Mouse (Mus musculus) MEL (cell line): ENCODE results near the gene Lum.

Experiments
- CHD2 ChIP-seq: IDR thresholded peaks from 2 replicates; pipeline ENCODE4 v1.6.1; 2011; ENCODE audit warnings: low read length, improper control_type of control experiment
- CTCF ChIP-seq, 3 experiments: IDR thresholded peaks in 2 of 3; conservative IDR thresholded peaks in 1 of 3; 2 replicates each; pipeline ENCODE4 v1.5.1; 2011 to 2012; ENCODE audit warnings: low read length in 3 of 3, low read depth in 2 of 3, mild to moderate bottlenecking in 2 of 3, improper control_type of control experiment in 1 of 3, inconsistent platforms in 1 of 3, mixed read lengths in 1 of 3, moderate library complexity in 1 of 3; ENCODE audit not compliant: control insufficient read depth in 1 of 3, insufficient read depth in 1 of 3, poor library complexity in 1 of 3, severe bottlenecking in 1 of 3
- E2F4 ChIP-seq: IDR thresholded peaks from 2 replicates; pipeline ENCODE4 v1.6.1; 2011; ENCODE audit warnings: low read depth, low read length, improper control_type of control experiment, borderline replicate concordance
- EP300 ChIP-seq, 2 experiments: IDR thresholded peaks; 2 replicates each; pipeline ENCODE4 v1.6.1; 2011; ENCODE audit warnings: improper control_type of control experiment in 2 of 2, low read length in 2 of 2, low read depth in 1 of 2, mild to moderate bottlenecking in 1 of 2
- ETS1 ChIP-seq: IDR thresholded peaks from 2 replicates; pipeline ENCODE4 v1.6.1; 2012; ENCODE audit warnings: low read depth, mild to moderate bottlenecking, inconsistent platforms, low read length, improper control_type of control experiment, moderate library complexity
- GABPA ChIP-seq: IDR thresholded peaks from 2 replicates; pipeline ENCODE4 v1.6.1; 2012; ENCODE audit warnings: low read depth, mild to moderate bottlenecking, inconsistent platforms, low read length, improper control_type of control experiment, moderate library complexity
- KAT2A ChIP-seq: conservative IDR thresholded peaks from 2 replicates; pipeline ENCODE4 v1.6.1; 2012; ENCODE audit warnings: low read depth, low read length, improper control_type of control experiment, inconsistent platforms
- MYB ChIP-seq: IDR thresholded peaks from 2 replicates; pipeline ENCODE4 v1.6.1; 2011; ENCODE audit warnings: mild to moderate bottlenecking, low read depth, low read length, improper control_type of control experiment
- POLR2A ChIP-seq, 2 experiments: IDR thresholded peaks; 2 replicates each; pipeline ENCODE4 v1.6.1; 2011 to 2012; ENCODE audit warnings: low read length in 2 of 2, mild to moderate bottlenecking in 2 of 2, control low read depth in 1 of 2, improper control_type of control experiment in 1 of 2, low read depth in 1 of 2, moderate library complexity in 1 of 2; ENCODE audit not compliant: control insufficient read depth in 1 of 2, insufficient read depth in 1 of 2, poor library complexity in 1 of 2
- TBP ChIP-seq: IDR thresholded peaks from 2 replicates; pipeline ENCODE4 v1.8.0; 2011; ENCODE audit warnings: low read depth, low read length, improper control_type of control experiment
- TCF12 ChIP-seq: IDR thresholded peaks from 2 replicates; pipeline ENCODE4 v1.6.1; 2014; ENCODE audit warnings: low read depth, mild to moderate bottlenecking, inconsistent platforms, low read length, improper control_type of control experiment, moderate library complexity
- USF2 ChIP-seq, 2 experiments: IDR thresholded peaks; 2 replicates each; pipeline ENCODE4 v1.6.1; 2011 to 2012; ENCODE audit warnings: improper control_type of control experiment in 2 of 2, low read length in 2 of 2, borderline replicate concordance in 1 of 2, inconsistent platforms in 1 of 2, low read depth in 1 of 2, mild to moderate bottlenecking in 1 of 2; ENCODE audit not compliant: insufficient read depth in 1 of 2
- ZC3H11A ChIP-seq: IDR thresholded peaks from 2 replicates; pipeline ENCODE4 v1.6.1; 2012; ENCODE audit warnings: low read depth, mild to moderate bottlenecking, inconsistent platforms, low read length, improper control_type of control experiment
- ZNF384 ChIP-seq: IDR thresholded peaks from 2 replicates; pipeline ENCODE4 v1.6.1; 2012; ENCODE audit warnings: low read depth, mild to moderate bottlenecking, inconsistent platforms, low read length, improper control_type of control experiment

GRCm38 (mm10) chr10:97547740-97548139 lies 17.2 kb upstream of the Lum start:
- TF ChIP-seq MYB = no peak
- TF ChIP-seq POLR2A (IDR thresholded peaks at IDR 0.05; ENCODE audit: control insufficient read depth in 1 of 2, insufficient read depth in 1 of 2, low read depth in 1 of 2, low read length in 2 of 2, poor library complexity in 1 of 2) = no peak
- TF ChIP-seq ZC3H11A = no peak
- TF ChIP-seq ETS1 = no peak
- TF ChIP-seq CTCF (IDR thresholded peaks at IDR 0.05 in 2 of 3, conservative IDR thresholded peaks at IDR 0.05 in 1 of 3; ENCODE audit: control insufficient read depth in 1 of 3, insufficient read depth in 1 of 3, low read depth in 2 of 3, low read length in 3 of 3, poor library complexity in 1 of 3, severe bottlenecking in 1 of 3) = no peak
- no peak for TF ChIP-seq TBP
- no peak for TF ChIP-seq TCF12
- TF ChIP-seq ZNF384 = no peak
- no peak for TF ChIP-seq GABPA
- TF ChIP-seq E2F4 = no peak
- TF ChIP-seq EP300 (IDR thresholded peaks at IDR 0.05; ENCODE audit: low read depth in 1 of 2, low read length in 2 of 2) = no peak
- TF ChIP-seq KAT2A = no peak
- no peak for TF ChIP-seq CHD2
- no peak for TF ChIP-seq USF2 (IDR thresholded peaks at IDR 0.05; ENCODE audit: borderline replicate concordance in 1 of 2, insufficient read depth in 1 of 2, low read depth in 1 of 2, low read length in 2 of 2)
